Mouse (Mus musculus) kidney, embryonic 14.5 days (tissue): ENCODE measurements around the gene Ctsd. TPM values are rescaled to one million over a fixed set of nuclear protein-coding genes. Genes with fewer than 3 reads are reported as not detected.

ENCODE experiments used
- ATAC-seq: fragments of 200-750 bp; cut with Nextera tagmentation; 2 replicates; pipeline ENCODE4 v1.8.0; 2017; ENCODE audit warnings: moderate number of reproducible peaks, mild to moderate bottlenecking, moderate TSS enrichment, moderate library complexity; ENCODE audit not compliant: low FRiP score, low TSS enrichment
- H3K27ac ChIP-seq: fragments of 300-500 bp; sonication (generic); 2 replicates; pipeline ENCODE4 v1.5.1; 2014; ENCODE audit warnings: low read depth, mild to moderate bottlenecking, low read length, moderate library complexity, mixed read lengths
- H3K27me3 ChIP-seq: fragments of 300-500 bp; sonication (generic); 2 replicates; pipeline ENCODE4 v1.6.1; 2014; ENCODE audit warnings: mild to moderate bottlenecking, low read length; ENCODE audit not compliant: control insufficient read depth, insufficient read depth
- H3K36me3 ChIP-seq: fragments of 300-500 bp; sonication (generic); 2 replicates; pipeline ENCODE4 v1.6.1; 2014; ENCODE audit warnings: low read length, mixed read lengths; ENCODE audit not compliant: control insufficient read depth, insufficient read depth
- H3K4me1 ChIP-seq: fragments of 300-500 bp; sonication (generic); 2 replicates; pipeline ENCODE4 v1.6.1; 2014; ENCODE audit warnings: low read length, mixed read lengths; ENCODE audit not compliant: control insufficient read depth, insufficient read depth
- H3K4me2 ChIP-seq: fragments of 300-500 bp; sonication (generic); replicated peaks from 2 replicates; pipeline ENCODE4 v1.6.1; 2014; ENCODE audit warnings: low read depth, mild to moderate bottlenecking, low read length
- H3K4me3 ChIP-seq: fragments of 300-500 bp; sonication (generic); 2 replicates; pipeline ENCODE4 v1.5.1; 2014; ENCODE audit warnings: mild to moderate bottlenecking, low read length
- H3K9ac ChIP-seq: fragments of 300-500 bp; sonication (generic); 2 replicates; pipeline ENCODE4 v1.6.1; 2014; ENCODE audit warnings: low read depth, mild to moderate bottlenecking, low read length, moderate library complexity
- H3K9me3 ChIP-seq: fragments of 300-500 bp; sonication (generic); 2 replicates; pipeline ENCODE4 v1.6.1; 2016; ENCODE audit warnings: low read length; ENCODE audit not compliant: control insufficient read depth
- WGBS: fragments of 180-500 bp; shearing (Covaris S2); extraction: QIAGEN DNeasy Blood & Tissue Kit; methylation state at CpG from one replicate; pipeline ENCODE4 v1.1.7; 2014; 5-methylcytosine and 5-hydroxymethylcytosine counted together
- polyA plus RNA-seq: library from polyadenylated mRNA; unstranded; fragments of >200 nt; fragmentation: Nextera tagmentation; extraction: Ambion mirVana; gene quantifications from 2 replicates; pipeline ENCODE4 v1.2.1, GENCODE M21; 2014

Ctsd gene
- polyA plus RNA-seq, 1 experiment from 2014 or later: 260 TPM

DNA sequence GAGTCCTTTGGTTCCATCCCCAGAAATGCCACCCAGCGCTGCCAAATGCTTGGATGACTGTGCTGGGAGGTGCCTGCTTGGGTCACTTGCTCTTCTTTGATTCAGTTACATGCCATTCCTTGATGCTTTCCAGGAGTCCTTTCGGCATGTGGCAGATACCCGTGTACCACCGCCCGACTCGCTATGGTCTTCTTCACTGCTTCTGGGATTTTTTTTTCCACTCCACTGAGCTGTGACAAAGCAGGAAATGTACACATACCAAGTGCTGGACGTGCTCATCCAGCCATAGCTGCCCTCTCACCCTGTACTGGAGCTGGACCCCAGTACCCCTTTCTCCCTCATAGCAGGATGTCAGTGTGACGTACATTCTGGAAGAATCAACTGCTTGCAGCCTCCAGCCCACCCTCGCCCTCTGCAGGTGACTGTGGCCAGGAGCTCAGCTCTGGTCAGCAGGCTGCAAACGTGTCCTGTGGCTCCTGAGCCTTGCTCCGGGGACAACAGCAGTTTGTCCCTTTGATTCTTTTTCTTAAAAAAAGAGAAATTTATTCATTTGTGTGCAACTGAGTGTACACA lies 37.9 kb upstream of the Ctsd start:
- Histone ChIP-seq H3K36me3 (no peaks in the 10 kb centered on the region), H3K27ac (no peak overlapping the region; the same call in 1 of the 2 replicates), H3K9ac (no peak overlapping the region), H3K4me3 (no peak overlapping the region), H3K4me2 (no peak overlapping the region), H3K27me3 (no peaks in the 10 kb centered on the region), H3K4me1 (peaks cover 7% of the 10 kb centered on the region; the same call in 1 of the 2 replicates), H3K9me3 (no peaks in the 10 kb centered on the region)
- ATAC-seq: peak; percentile 63
- 34% methylated on average over 11 of the region's 11 CpGs for WGBS

DNA sequence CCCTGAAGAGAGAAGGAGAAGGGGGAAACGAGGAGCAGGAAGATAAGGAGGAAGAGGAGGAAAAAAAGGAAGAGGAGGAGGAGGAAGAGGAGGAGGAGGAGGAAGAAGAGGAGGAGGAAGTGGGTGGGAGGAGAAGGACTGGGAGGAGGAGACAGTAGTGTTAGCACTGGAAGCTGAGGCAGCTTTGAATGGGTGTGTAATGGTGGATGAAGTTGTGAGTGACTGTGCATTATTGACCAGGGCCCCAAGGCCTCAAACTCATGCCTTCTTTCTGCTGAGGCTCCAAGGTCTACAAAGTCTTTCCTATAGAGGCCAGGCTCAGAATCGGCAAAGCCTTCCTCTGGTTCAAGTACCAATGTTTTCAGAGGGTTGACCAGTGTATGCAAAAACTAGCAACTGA lies 34.0 kb upstream of the Ctsd start:
- H3K4me3 ChIP-seq: no peak overlapping the region
- H3K36me3 ChIP-seq: no peaks in the 10 kb centered on the region
- no peak overlapping the region for H3K27ac ChIP-seq
- no peaks in the 10 kb centered on the region for H3K27me3 ChIP-seq
- 77% methylated on average over 2 of the region's 2 CpGs for WGBS
- no peaks in the 10 kb centered on the region for H3K4me1 ChIP-seq
- H3K9me3 ChIP-seq: no peaks in the 10 kb centered on the region
- ATAC-seq: no peak
- no peak overlapping the region for H3K4me2 ChIP-seq
- no peak overlapping the region for H3K9ac ChIP-seq

DNA sequence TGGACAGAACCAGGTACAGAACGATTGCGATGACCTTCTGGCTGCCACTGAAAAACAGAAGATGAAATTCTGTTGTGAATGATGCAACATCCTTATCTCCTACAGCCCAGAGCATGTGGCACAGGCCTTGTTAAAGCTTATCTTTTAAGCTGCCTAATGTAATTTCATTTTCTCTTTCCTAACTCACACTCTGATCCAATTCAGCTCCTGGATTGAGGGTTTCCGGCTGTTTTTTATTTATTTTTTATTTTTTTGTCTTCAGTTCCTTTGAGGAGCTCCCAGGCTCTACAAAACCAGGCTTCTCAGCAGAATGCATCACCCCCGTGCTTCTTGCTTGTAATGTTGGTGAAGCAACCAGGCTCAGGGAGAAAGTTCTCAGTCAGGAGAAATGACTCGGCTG lies 32.0 kb upstream of the Ctsd start:
- Histone ChIP-seq H3K9ac (no peak overlapping the region), H3K9me3 (no peaks in the 10 kb centered on the region), H3K4me3 (no peak overlapping the region), H3K36me3 (no peaks in the 10 kb centered on the region), H3K27me3 (no peaks in the 10 kb centered on the region), H3K4me1 (no peaks in the 10 kb centered on the region), H3K4me2 (no peak overlapping the region), H3K27ac (no peak overlapping the region)
- 89% methylated on average over 5 of the region's 5 CpGs for WGBS
- no peak for ATAC-seq

DNA sequence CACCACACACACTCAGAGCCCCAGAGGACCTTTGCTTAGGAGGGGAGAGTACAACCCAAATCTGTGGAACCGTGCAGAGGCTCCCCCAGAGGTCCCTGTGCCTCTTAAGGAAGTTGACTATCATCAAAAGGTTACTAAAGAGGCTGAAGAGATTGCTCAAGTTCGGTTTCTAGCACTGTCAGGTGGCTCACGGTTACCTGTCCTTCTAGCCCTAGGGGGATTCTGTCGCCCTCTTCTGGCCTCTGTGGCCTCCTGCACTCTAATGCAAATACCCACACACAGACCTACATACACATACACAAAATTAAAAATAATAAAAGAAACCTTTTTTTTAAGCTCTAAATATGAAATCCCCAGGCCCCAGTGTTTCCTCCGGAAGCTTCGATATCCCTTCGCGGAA lies 30.8 kb upstream of the Ctsd start:
- ATAC-seq: no peak
- Histone ChIP-seq H3K9ac (no peak overlapping the region), H3K27me3 (no peaks in the 10 kb centered on the region), H3K4me3 (no peak overlapping the region), H3K27ac (no peak overlapping the region), H3K36me3 (no peaks in the 10 kb centered on the region), H3K4me1 (no peaks in the 10 kb centered on the region), H3K4me2 (no peak overlapping the region), H3K9me3 (no peaks in the 10 kb centered on the region)
- 94% methylated on average over 8 of the region's 8 CpGs for WGBS

DNA sequence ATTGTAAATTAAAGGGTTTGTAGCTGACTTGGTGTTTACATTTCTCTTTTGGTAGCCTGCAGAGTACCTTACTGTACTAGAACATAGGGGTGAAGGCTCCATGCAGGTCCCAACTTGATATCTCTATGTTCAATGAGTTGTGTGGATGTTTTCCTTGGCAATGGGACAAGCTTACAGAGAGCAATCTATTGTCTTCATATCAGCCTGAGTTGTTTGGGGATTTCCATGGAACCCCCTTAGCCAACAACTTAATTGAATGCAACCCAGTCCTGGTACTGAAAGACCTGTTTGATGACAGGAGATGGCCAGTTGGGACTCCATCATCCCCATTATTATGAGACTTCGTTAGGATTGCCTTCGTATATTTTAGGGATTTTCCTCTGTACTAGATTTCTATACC lies 30.2 kb upstream of the Ctsd start:
- no peak for ATAC-seq
- no peak overlapping the region for H3K9ac ChIP-seq
- H3K27ac ChIP-seq: no peak overlapping the region
- H3K4me2 ChIP-seq: no peak overlapping the region
- H3K36me3 ChIP-seq: no peaks in the 10 kb centered on the region
- no peaks in the 10 kb centered on the region for H3K27me3 ChIP-seq
- no peak overlapping the region for H3K4me3 ChIP-seq
- no peaks in the 10 kb centered on the region for H3K4me1 ChIP-seq
- 100% methylated on average over 2 of the region's 2 CpGs for WGBS
- H3K9me3 ChIP-seq: no peaks in the 10 kb centered on the region

DNA sequence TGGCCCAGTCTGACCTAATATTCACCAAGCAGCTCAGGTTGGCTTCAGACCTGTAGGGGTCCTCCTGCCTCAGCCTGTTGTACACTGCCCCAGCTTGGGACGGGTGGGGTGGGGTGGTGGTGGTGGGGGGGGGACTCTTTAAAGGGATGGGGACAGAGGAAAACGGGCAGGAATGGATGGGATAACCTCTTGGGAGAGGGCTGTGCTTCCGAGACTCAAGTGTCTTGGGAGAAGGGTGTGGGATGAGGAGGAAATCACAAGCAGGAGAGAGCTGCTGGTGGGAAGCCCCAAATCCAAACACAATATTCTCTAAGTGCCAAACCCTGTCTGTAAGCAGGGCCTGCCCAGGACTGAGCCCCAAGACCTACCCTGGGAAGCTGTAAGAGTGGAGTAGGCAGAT lies 28.4 kb upstream of the Ctsd start:
- Histone ChIP-seq H3K27ac (peak overlapping the region; percentile 17; the same call in 1 of the 2 replicates), H3K4me3 (no peak overlapping the region), H3K27me3 (no peaks in the 10 kb centered on the region), H3K9me3 (no peaks in the 10 kb centered on the region), H3K9ac (no peak overlapping the region), H3K4me2 (no peak overlapping the region), H3K36me3 (no peaks in the 10 kb centered on the region), H3K4me1 (no peaks in the 10 kb centered on the region)
- 65% methylated on average over 3 of the region's 3 CpGs for WGBS
- no peak for ATAC-seq

DNA sequence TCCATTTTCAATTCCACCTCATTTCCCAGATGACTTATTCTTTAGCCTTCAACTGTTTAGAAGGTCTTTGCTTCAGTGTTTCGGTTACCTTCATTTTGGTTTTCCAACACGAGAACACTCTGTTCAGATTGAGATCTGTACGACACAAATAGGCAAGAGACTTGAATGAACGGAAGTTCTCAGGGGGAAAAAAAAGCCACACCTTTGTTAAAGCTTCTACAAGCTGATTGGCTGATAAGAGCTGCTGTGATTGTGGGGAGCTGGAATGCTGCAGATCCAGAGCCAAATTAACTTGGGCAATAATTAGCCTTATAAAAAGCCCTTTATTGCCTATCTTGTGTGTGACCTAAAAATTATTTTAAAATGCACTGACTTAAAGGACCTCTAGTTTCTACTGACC lies 27.5 kb upstream of the Ctsd start:
- Histone ChIP-seq H3K9ac (no peak overlapping the region), H3K27me3 (no peaks in the 10 kb centered on the region), H3K27ac (no peak overlapping the region; the same call in 1 of the 2 replicates), H3K9me3 (no peaks in the 10 kb centered on the region), H3K4me3 (no peak overlapping the region), H3K36me3 (no peaks in the 10 kb centered on the region), H3K4me1 (no peaks in the 10 kb centered on the region), H3K4me2 (no peak overlapping the region)
- ATAC-seq: no peak
- 52% methylated on average over 4 of the region's 4 CpGs for WGBS

DNA sequence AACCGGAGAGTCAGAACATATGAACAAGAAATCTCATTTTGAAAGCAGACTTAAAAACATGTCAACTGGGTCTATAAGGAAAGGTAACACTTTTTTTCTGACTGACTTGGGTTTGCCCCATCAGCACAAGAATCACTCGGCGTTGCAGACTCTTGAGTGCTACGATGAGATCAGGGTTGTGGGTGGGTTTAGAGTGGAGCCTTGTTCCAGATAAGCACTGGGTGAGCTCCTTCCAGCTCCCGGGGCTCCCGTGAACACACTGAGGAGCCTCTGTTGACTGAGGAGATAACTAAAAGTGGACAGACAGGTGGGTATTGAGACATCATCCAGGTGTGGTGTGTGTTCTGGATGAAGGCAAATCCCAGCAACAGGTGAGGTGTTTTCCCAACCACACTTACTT lies 25.4 kb upstream of the Ctsd start:
- WGBS: 97% methylated on average over 6 of the region's 6 CpGs
- ATAC-seq: no peak
- H3K4me1 ChIP-seq: no peaks in the 10 kb centered on the region

DNA sequence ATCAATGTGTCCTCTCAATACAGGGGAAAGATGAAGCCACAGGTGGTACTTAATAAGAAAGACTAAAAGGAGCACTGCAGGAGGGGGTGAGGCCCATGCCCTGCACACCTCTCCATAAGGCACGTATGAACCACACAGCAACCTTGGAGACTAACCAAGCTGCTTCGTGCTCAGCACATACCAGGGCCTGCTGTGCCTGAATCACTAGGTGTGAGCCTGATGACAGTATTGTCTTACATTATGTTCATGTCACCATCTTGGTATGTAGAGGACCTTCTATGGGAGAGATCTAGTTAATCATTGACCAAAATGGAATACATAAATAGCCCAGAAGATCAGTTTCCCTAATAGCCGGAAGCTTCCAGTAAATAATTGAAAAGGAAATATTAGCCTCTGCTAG lies 21.8 kb upstream of the Ctsd start:
- Histone ChIP-seq H3K9ac (no peak overlapping the region), H3K27me3 (no peaks in the 10 kb centered on the region), H3K27ac (no peak overlapping the region), H3K4me2 (no peak overlapping the region), H3K4me1 (no peaks in the 10 kb centered on the region), H3K9me3 (no peaks in the 10 kb centered on the region), H3K4me3 (no peak overlapping the region), H3K36me3 (no peaks in the 10 kb centered on the region)
- 76% methylated on average over 3 of the region's 3 CpGs for WGBS
- no peak for ATAC-seq

More for the DNA sequence above, 25.4 kb upstream of the Ctsd start:
- H3K27ac ChIP-seq: no peak overlapping the region
- no peak overlapping the region for H3K9ac ChIP-seq
- no peaks in the 10 kb centered on the region for H3K9me3 ChIP-seq
- H3K27me3 ChIP-seq: no peaks in the 10 kb centered on the region
- no peak overlapping the region for H3K4me3 ChIP-seq
- no peak overlapping the region for H3K4me2 ChIP-seq
- H3K36me3 ChIP-seq: no peaks in the 10 kb centered on the region
